Mouse (Mus musculus): ENCODE data around the gene Spag17. TPM values are rescaled to one million over a fixed set of nuclear protein-coding genes. Genes with fewer than 3 reads are reported as not detected.

The Spag17 gene
- polyA plus RNA-seq, 1 experiment from 2014 or later: 0.40 TPM

- H3K4me3 ChIP-seq: no peak overlapping the region
- no peaks in the 10 kb centered on the region for H3K27me3 ChIP-seq
- no peak overlapping the region for H3K9ac ChIP-seq
- 73% methylated on average over 2 of the region's 2 CpGs for WGBS
- no peak overlapping the region for H3K27ac ChIP-seq
- ATAC-seq (replicated peaks; ENCODE audit: insufficient number of reproducible peaks, insufficient read depth, low FRiP score, low read depth): no peak
- H3K4me1 ChIP-seq (replicated peaks): no peaks in the 10 kb centered on the region
- no peaks in the 10 kb centered on the region for H3K36me3 ChIP-seq
- no peaks in the 10 kb centered on the region for H3K9me3 ChIP-seq (replicated peaks)
- H3K4me2 ChIP-seq: no peak overlapping the region
Observed at GRCm38 (mm10) chr3:99966285-99966684, 81.1 kb downstream of the Spag17 start.

GRCm38 (mm10) chr3:99970766-99971165 lies 85.6 kb downstream of the Spag17 start:
- H3K4me1 ChIP-seq (replicated peaks): no peaks in the 10 kb centered on the region
- no peaks in the 10 kb centered on the region for H3K36me3 ChIP-seq
- H3K27me3 ChIP-seq: no peaks in the 10 kb centered on the region
- ATAC-seq (replicated peaks; ENCODE audit: insufficient number of reproducible peaks, insufficient read depth, low FRiP score, low read depth): no peak
- no peak overlapping the region for H3K4me3 ChIP-seq
- no peak overlapping the region for H3K9ac ChIP-seq
- H3K4me2 ChIP-seq: no peak overlapping the region
- H3K9me3 ChIP-seq (replicated peaks): no peaks in the 10 kb centered on the region
- H3K27ac ChIP-seq: no peak overlapping the region
- WGBS: 42% methylated on average over 5 of the region's 5 CpGs

DNA sequence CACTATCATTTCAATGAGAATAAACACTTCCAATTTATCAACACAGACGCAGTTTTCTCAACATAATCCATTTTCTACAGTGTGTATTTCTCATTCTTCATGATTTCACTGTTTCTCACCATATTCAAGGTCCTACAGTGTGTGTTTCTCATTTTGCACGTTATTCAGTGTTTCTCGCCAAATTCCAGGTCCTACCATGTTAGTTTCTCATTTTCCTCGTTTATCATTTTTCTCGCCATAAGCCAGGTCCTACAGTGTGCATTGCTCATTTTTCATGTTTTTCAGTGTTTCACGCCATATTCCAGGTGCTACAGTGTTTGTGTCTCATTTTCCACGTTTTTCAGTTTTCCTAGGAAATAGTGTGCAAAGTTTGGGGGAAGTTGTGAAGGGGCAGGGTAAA lies 95.8 kb downstream of the Spag17 start:
- H3K4me1 ChIP-seq (replicated peaks): no peaks in the 10 kb centered on the region
- no peak overlapping the region for H3K4me3 ChIP-seq
- H3K9me3 ChIP-seq (replicated peaks): no peaks in the 10 kb centered on the region
- WGBS: 56% methylated on average over 7 of the region's 7 CpGs
- no peaks in the 10 kb centered on the region for H3K27me3 ChIP-seq
- H3K9ac ChIP-seq: no peak overlapping the region
- H3K27ac ChIP-seq: no peak overlapping the region
- ATAC-seq (replicated peaks; ENCODE audit: insufficient number of reproducible peaks, insufficient read depth, low FRiP score, low read depth): no peak
- no peak overlapping the region for H3K4me2 ChIP-seq
- no peaks in the 10 kb centered on the region for H3K36me3 ChIP-seq

- Histone ChIP-seq H3K36me3 (no peaks in the 10 kb centered on the region), H3K9me3 (replicated peaks) (no peaks in the 10 kb centered on the region; the same call in 1 of the 2 replicates), H3K27me3 (no peaks in the 10 kb centered on the region), H3K4me2 (no peak overlapping the region), H3K4me3 (no peak overlapping the region), H3K27ac (no peak overlapping the region), H3K9ac (no peak overlapping the region), H3K4me1 (replicated peaks) (no peaks in the 10 kb centered on the region)
- ATAC-seq (replicated peaks; ENCODE audit: insufficient number of reproducible peaks, insufficient read depth, low FRiP score, low read depth): no peak
- WGBS: 69% methylated on average over 1 of the region's 1 CpGs
Observed at GRCm38 (mm10) chr3:100004676-100005075, 119.5 kb downstream of the Spag17 start.

DNA sequence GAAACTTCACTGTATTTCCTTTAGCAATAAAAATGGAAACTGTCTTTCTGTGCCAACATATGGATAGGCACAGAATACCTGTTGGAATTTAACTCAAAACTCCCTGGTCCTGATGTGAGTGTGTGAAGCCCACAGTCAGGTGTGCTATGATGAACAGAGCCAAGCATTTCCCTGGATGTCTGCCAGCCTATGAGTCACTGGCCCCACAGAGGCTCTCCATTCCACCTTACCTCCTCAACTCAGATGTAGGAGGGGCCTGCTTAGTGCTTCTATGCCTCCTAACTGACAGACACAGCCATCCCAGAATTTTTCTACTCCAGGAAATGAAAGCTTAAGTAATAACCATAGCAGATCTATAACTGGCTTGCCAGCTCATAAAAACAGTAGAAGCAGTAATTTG lies 124.6 kb downstream of the Spag17 start:
- H3K4me3 ChIP-seq: no peak overlapping the region
- H3K27ac ChIP-seq: no peak overlapping the region
- H3K27me3 ChIP-seq: no peaks in the 10 kb centered on the region
- H3K4me1 ChIP-seq (replicated peaks): no peaks in the 10 kb centered on the region
- H3K4me2 ChIP-seq: no peak overlapping the region
- no peak overlapping the region for H3K9ac ChIP-seq
- H3K36me3 ChIP-seq: no peaks in the 10 kb centered on the region
- ATAC-seq (replicated peaks; ENCODE audit: insufficient number of reproducible peaks, insufficient read depth, low FRiP score, low read depth): no peak
- H3K9me3 ChIP-seq (replicated peaks): no peaks in the 10 kb centered on the region

DNA sequence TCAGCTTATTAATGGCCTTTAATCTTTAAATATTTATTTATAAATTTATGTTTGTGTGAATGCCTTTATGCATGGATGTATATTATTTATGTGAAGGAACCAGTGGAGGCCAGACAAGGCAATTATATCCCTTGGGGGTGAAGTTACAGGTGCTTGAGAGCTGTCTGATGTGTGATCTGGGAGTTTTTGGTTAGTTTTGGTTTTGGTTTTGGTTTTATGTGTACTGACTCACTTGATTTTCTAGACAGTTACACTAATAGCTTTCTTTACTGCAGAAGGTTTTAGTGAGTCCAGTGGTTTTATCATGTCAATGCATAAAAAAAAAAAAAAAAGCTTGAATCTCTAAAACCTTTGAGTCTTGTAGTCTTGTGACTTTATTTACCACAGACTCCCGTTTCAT lies 128.9 kb downstream of the Spag17 start:
- no peaks in the 10 kb centered on the region for H3K36me3 ChIP-seq
- H3K4me1 ChIP-seq (replicated peaks): no peaks in the 10 kb centered on the region
- H3K4me3 ChIP-seq: no peak overlapping the region
- no peak overlapping the region for H3K9ac ChIP-seq
- no peak for ATAC-seq (replicated peaks; ENCODE audit: insufficient number of reproducible peaks, insufficient read depth, low FRiP score, low read depth)
- no peaks in the 10 kb centered on the region for H3K9me3 ChIP-seq (replicated peaks)
- H3K27me3 ChIP-seq: no peaks in the 10 kb centered on the region
- WGBS: 72% methylated on average over 1 of the region's 1 CpGs
- H3K4me2 ChIP-seq: no peak overlapping the region
- no peak overlapping the region for H3K27ac ChIP-seq

DNA sequence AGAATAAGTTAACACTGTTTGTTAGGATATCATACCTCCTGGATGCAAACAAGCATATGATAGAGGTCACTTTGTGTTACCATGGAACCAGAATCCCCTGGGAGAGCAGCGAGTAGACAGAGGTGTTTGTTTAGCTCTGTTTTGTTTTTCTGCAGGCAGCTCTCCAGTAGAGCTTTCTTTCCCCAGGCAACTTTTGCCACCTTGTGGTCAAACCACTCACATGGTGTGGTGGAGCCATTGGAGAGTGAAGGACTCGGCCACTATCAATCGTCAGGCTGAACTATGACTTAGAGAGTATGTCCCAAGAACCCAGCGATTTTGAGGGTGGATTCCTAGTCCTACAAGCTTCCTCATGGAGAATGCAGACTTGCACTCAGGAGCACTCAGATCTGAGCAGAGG lies 146.1 kb downstream of the Spag17 start:
- Histone ChIP-seq H3K36me3 (no peaks in the 10 kb centered on the region), H3K4me3 (no peak overlapping the region), H3K27ac (no peak overlapping the region), H3K27me3 (no peaks in the 10 kb centered on the region), H3K4me1 (replicated peaks) (no peaks in the 10 kb centered on the region), H3K9me3 (replicated peaks) (no peaks in the 10 kb centered on the region), H3K4me2 (no peak overlapping the region), H3K9ac (no peak overlapping the region)
- no peak for ATAC-seq (replicated peaks; ENCODE audit: insufficient number of reproducible peaks, insufficient read depth, low FRiP score, low read depth)
- 36% methylated on average over 4 of the region's 4 CpGs for WGBS

- Histone ChIP-seq H3K27ac (no peak overlapping the region), H3K4me2 (no peak overlapping the region), H3K9ac (no peak overlapping the region), H3K4me1 (replicated peaks) (no peaks in the 10 kb centered on the region), H3K36me3 (no peaks in the 10 kb centered on the region), H3K4me3 (no peak overlapping the region), H3K27me3 (no peaks in the 10 kb centered on the region), H3K9me3 (replicated peaks) (no peaks in the 10 kb centered on the region)
- ATAC-seq (replicated peaks; ENCODE audit: insufficient number of reproducible peaks, insufficient read depth, low FRiP score, low read depth): no peak
- 28% methylated on average over 1 of the region's 1 CpGs for WGBS
Observed at GRCm38 (mm10) chr3:100032969-100033368, 147.8 kb downstream of the Spag17 start.

DNA sequence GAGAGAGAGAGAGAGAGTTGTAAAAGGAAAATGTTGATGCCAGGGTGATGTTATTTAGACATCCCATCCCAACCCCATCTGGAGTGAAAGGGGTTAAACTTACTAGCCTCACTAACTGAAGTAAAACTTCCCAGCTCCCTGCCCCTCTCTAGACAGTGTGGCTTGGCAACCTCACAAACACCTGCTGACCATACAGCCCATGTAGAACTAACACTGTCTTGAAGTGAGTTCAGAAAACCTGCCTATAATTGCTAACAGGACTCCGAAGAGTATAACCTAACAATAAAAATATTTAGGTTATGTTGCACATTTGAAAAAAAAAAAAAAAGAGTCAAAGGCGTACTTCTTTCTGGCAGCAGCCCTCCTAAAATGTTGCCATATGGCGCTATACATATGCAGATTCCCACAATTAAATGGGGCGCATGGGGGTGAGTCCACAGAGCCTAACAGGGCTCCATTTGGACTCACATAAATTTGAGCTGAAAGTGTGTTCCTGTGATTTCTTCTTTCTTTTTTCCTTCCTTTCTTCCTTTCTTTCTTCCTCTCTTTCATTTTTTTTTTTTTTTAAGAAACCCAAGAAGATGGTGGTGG lies 149.3 kb downstream of the Spag17 start:
- H3K4me3 ChIP-seq: no peak overlapping the region
- no peak overlapping the region for H3K27ac ChIP-seq
- H3K9ac ChIP-seq: no peak overlapping the region
- H3K4me1 ChIP-seq (replicated peaks): no peaks in the 10 kb centered on the region
- ATAC-seq (replicated peaks; ENCODE audit: insufficient number of reproducible peaks, insufficient read depth, low FRiP score, low read depth): no peak
- 78% methylated on average over 4 of the region's 4 CpGs for WGBS
- no peaks in the 10 kb centered on the region for H3K36me3 ChIP-seq
- H3K9me3 ChIP-seq (replicated peaks): no peaks in the 10 kb centered on the region
- H3K4me2 ChIP-seq: no peak overlapping the region
- no peaks in the 10 kb centered on the region for H3K27me3 ChIP-seq

- Histone ChIP-seq H3K4me1 (replicated peaks) (no peaks in the 10 kb centered on the region), H3K9me3 (replicated peaks) (no peaks in the 10 kb centered on the region), H3K27ac (no peak overlapping the region), H3K36me3 (no peaks in the 10 kb centered on the region), H3K4me2 (no peak overlapping the region), H3K9ac (no peak overlapping the region), H3K4me3 (no peak overlapping the region), H3K27me3 (no peaks in the 10 kb centered on the region)
- WGBS: 80% methylated on average over 3 of the region's 3 CpGs
- no peak for ATAC-seq (replicated peaks; ENCODE audit: insufficient number of reproducible peaks, insufficient read depth, low FRiP score, low read depth)
Observed at GRCm38 (mm10) chr3:100035097-100035496, 149.9 kb downstream of the Spag17 start.

- Histone ChIP-seq H3K4me2 (no peak overlapping the region), H3K27me3 (no peaks in the 10 kb centered on the region), H3K27ac (no peak overlapping the region), H3K9me3 (replicated peaks) (no peaks in the 10 kb centered on the region), H3K4me1 (replicated peaks) (no peaks in the 10 kb centered on the region), H3K9ac (no peak overlapping the region), H3K36me3 (no peaks in the 10 kb centered on the region), H3K4me3 (no peak overlapping the region)
- WGBS: 66% methylated on average over 5 of the region's 5 CpGs
- ATAC-seq (replicated peaks; ENCODE audit: insufficient number of reproducible peaks, insufficient read depth, low FRiP score, low read depth): no peak
Observed at GRCm38 (mm10) chr3:100036846-100037245, 151.6 kb downstream of the Spag17 start.

- H3K9ac ChIP-seq: no peak overlapping the region
- no peak for ATAC-seq (replicated peaks; ENCODE audit: insufficient number of reproducible peaks, insufficient read depth, low FRiP score, low read depth)
- H3K27me3 ChIP-seq: no peaks in the 10 kb centered on the region
- H3K4me2 ChIP-seq: no peak overlapping the region
- no peaks in the 10 kb centered on the region for H3K9me3 ChIP-seq (replicated peaks)
- no peaks in the 10 kb centered on the region for H3K4me1 ChIP-seq (replicated peaks)
- 82% methylated on average over 1 of the region's 1 CpGs for WGBS
- no peak overlapping the region for H3K27ac ChIP-seq
- H3K4me3 ChIP-seq: no peak overlapping the region
- no peaks in the 10 kb centered on the region for H3K36me3 ChIP-seq
Observed at GRCm38 (mm10) chr3:100074406-100074805, 189.2 kb downstream of the Spag17 start.

Measured in heart, embryonic 15.5 days (tissue).